Mouse (Mus musculus) frontal cortex, adult 2 months (tissue): ENCODE measurements around the gene Gdap1l1. TPM values are rescaled to one million over a fixed set of nuclear protein-coding genes. Genes with fewer than 3 reads are reported as not detected.
"Not testable (repeated sequence)": the region's sequence is repeated elsewhere in the genome, so short reads cannot be mapped to it uniquely, and the experiment has no call there.

Experiments used
- DNase-seq, 2 experiments: peaks; one replicate each; pipeline ENCODE4 v3.0.0; 2022; ENCODE audit warnings: low spot score in 1 of 2; ENCODE audit errors: extremely low spot score in 1 of 2
- polyA plus RNA-seq: library from polyadenylated mRNA; depleted of rRNA; stranded (reverse); fragments of >200 nt; gene quantifications from 2 replicates; pipeline ENCODE4 v1.2.3, GENCODE M21; 2012

The Gdap1l1 gene
- polyA plus RNA-seq, 1 experiment = 90.1 TPM

GRCm38 (mm10) chr2:163422895-163423660 is 15.2 kb upstream of the Gdap1l1 start:
- DNase-seq = no peak

- DNase-seq = no peak
Observed at GRCm38 (mm10) chr2:163424597-163424996, 13.7 kb upstream of the Gdap1l1 start, which contains the start of gene Oser1. Oser1 (minus strand) TSS chr2:163424697.

- DNase-seq = no peak
Observed at GRCm38 (mm10) chr2:163428346-163429011, 9.8 kb upstream of the Gdap1l1 start.

GRCm38 (mm10) chr2:163431289-163431688 is 7.0 kb upstream of the Gdap1l1 start:
- DNase-seq = no peak

GRCm38 (mm10) chr2:163433971-163434370 is 4.3 kb upstream of the Gdap1l1 start:
- DNase-seq = no peak

- DNase-seq = no peak
Observed at GRCm38 (mm10) chr2:163437800-163438199, 476 bp upstream of the Gdap1l1 start.

GRCm38 (mm10) chr2:163438619-163439451 is 559 bp downstream of the Gdap1l1 start:
- no peak for DNase-seq

- no peak for DNase-seq
Observed at GRCm38 (mm10) chr2:163439488-163439887, 1.2 kb downstream of the Gdap1l1 start.

- no peak for DNase-seq
Observed at GRCm38 (mm10) chr2:163443543-163443942, 5.3 kb downstream of the Gdap1l1 start.

GRCm38 (mm10) chr2:163444017-163444416 is 5.7 kb downstream of the Gdap1l1 start:
- DNase-seq = no peak

- peak in 1 of 2 experiments; percentile 22 for DNase-seq
Observed at GRCm38 (mm10) chr2:163447375-163447774, 9.1 kb downstream of the Gdap1l1 start.

- no peak for DNase-seq
Observed at GRCm38 (mm10) chr2:163449276-163449675, 11.0 kb downstream of the Gdap1l1 start.

- DNase-seq = peak in 1 of 2 experiments; percentile 72
Observed at GRCm38 (mm10) chr2:163450668-163451295, 12.5 kb downstream of the Gdap1l1 start.

- DNase-seq = no peak
Observed at GRCm38 (mm10) chr2:163452738-163453137, 14.5 kb downstream of the Gdap1l1 start.

GRCm38 (mm10) chr2:163453378-163453777 is 15.1 kb downstream of the Gdap1l1 start:
- no peak for DNase-seq

GRCm38 (mm10) chr2:163458539-163459265 is 20.4 kb downstream of the Gdap1l1 start:
- DNase-seq = no peak

GRCm38 (mm10) chr2:163459380-163459779 is 21.1 kb downstream of the Gdap1l1 start:
- no peak for DNase-seq

- DNase-seq = no peak
Observed at GRCm38 (mm10) chr2:163460622-163461021, 22.3 kb downstream of the Gdap1l1 start.

GRCm38 (mm10) chr2:163461307-163461706 is 23.0 kb downstream of the Gdap1l1 start:
- not testable (repeated sequence) for DNase-seq

GRCm38 (mm10) chr2:163462386-163462785 is 24.1 kb downstream of the Gdap1l1 start:
- no peak for DNase-seq
